Mouse (Mus musculus): ENCODE results near the gene Avp.

GRCm38 (mm10) chr2:130598399-130598798 is 16.0 kb upstream of the Avp start:
- no peak for TF ChIP-seq CTCF (IDR thresholded peaks at IDR 0.05; ENCODE audit: extremely low read depth, insufficient read length, insufficient replicate concordance, low read depth, low read length)
- no peak for TF ChIP-seq POLR2A (IDR thresholded peaks at IDR 0.05; ENCODE audit: low read depth, low read length)

Data from small intestine, adult 2 months (tissue).